Mouse (Mus musculus): ENCODE measurements around the gene Mtmr3.

GRCm38 (mm10) chr11:4500261-4500660 lies 94.4 kb downstream of the Mtmr3 start:
- no peak for TF ChIP-seq CHD2 (IDR thresholded peaks at IDR 0.05; ENCODE audit: low read depth, low read length)
- TF ChIP-seq ZC3H11A (IDR thresholded peaks at IDR 0.05; ENCODE audit: borderline replicate concordance, low read depth, low read length): no peak

Data from ES-E14 (cell line).